Mouse (Mus musculus) hindbrain, embryonic 16.5 days (tissue): ENCODE results near the gene Terb2. TPM values are rescaled to one million over a fixed set of nuclear protein-coding genes. Genes with fewer than 3 reads are reported as not detected.
"Not testable (repeated sequence)": the region's sequence is repeated elsewhere in the genome, so short reads cannot be mapped to it uniquely, and the experiment has no call there.

ENCODE experiments used
- ATAC-seq: fragments of 200-750 bp; cut with Nextera tagmentation; 2 replicates; pipeline ENCODE4 v1.8.0; 2017; ENCODE audit warnings: moderate TSS enrichment, moderate library complexity
- H3K27ac ChIP-seq: fragments of 300-500 bp; sonication (generic); 2 replicates; pipeline ENCODE4 v1.5.1; 2014; ENCODE audit warnings: low read depth, mild to moderate bottlenecking, control low read depth, low read length, moderate library complexity
- H3K27me3 ChIP-seq: fragments of 300-500 bp; sonication (generic); replicated peaks from 2 replicates; pipeline ENCODE4 v1.6.1; 2014; ENCODE audit warnings: low read length; ENCODE audit not compliant: control insufficient read depth, insufficient read depth
- H3K36me3 ChIP-seq: fragments of 300-500 bp; sonication (generic); 2 replicates; pipeline ENCODE4 v1.6.1; 2014; ENCODE audit warnings: mild to moderate bottlenecking, low read length, moderate library complexity, mixed read lengths; ENCODE audit not compliant: control insufficient read depth, insufficient read depth
- H3K4me1 ChIP-seq: fragments of 300-500 bp; sonication (generic); 2 replicates; pipeline ENCODE4 v1.6.1; 2014; ENCODE audit warnings: low read depth, low read length; ENCODE audit not compliant: control insufficient read depth, insufficient read depth
- H3K4me2 ChIP-seq: fragments of 300-500 bp; sonication (generic); 2 replicates; pipeline ENCODE4 v1.6.1; 2014; ENCODE audit warnings: mild to moderate bottlenecking, low read length, control low read depth, moderate library complexity
- H3K4me3 ChIP-seq: fragments of 300-500 bp; sonication (generic); 2 replicates; pipeline ENCODE4 v1.5.1; 2014; ENCODE audit warnings: mild to moderate bottlenecking, low read length, control low read depth, moderate library complexity
- H3K9ac ChIP-seq: fragments of 300-500 bp; sonication (generic); 2 replicates; pipeline ENCODE4 v1.6.1; 2014; ENCODE audit warnings: low read depth, mild to moderate bottlenecking, control low read depth, low read length, moderate library complexity
- H3K9me3 ChIP-seq: fragments of 300-500 bp; sonication (generic); 2 replicates; pipeline ENCODE4 v1.6.1; 2014; ENCODE audit warnings: mild to moderate bottlenecking, low read length, moderate library complexity; ENCODE audit not compliant: control insufficient read depth
- WGBS: fragments of 180-500 bp; shearing (Covaris S2); extraction: QIAGEN DNeasy Blood & Tissue Kit; methylation state at CpG from one replicate; pipeline ENCODE4 v1.1.7; 2014; 5-methylcytosine and 5-hydroxymethylcytosine counted together
- polyA plus RNA-seq: library from polyadenylated mRNA; unstranded; fragments of >200 nt; fragmentation: Nextera tagmentation; extraction: Ambion mirVana; gene quantifications from 2 replicates; pipeline ENCODE4 v1.2.1, GENCODE M21; 2015

Terb2 gene
- polyA plus RNA-seq, 1 experiment from 2014 or later, result not detected

DNA sequence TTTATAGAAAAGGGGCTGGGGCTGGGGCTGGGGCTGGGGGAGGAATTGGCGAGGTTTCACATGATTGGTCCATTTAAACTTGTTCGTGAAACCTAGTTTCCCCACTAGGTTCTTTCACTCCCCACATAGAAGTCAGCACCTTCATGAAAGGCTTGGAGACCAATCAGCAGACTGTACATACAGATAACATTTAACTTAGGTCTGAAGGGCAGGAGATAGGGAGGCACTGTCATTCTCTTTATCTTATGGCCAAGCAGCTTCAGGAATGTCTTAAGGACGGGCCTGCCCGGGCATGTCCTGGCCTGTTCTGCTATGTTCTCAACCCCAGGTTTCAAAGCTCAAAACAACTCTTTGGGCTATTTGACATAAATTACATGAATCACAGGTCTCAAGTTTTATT lies 31.0 kb downstream of the Terb2 start:
- not testable (repeated sequence) for ATAC-seq, H3K4me1 ChIP-seq, H3K27ac ChIP-seq, H3K27me3 ChIP-seq, H3K9ac ChIP-seq, H3K9me3 ChIP-seq, H3K36me3 ChIP-seq, H3K4me3 ChIP-seq, H3K4me2 ChIP-seq
- 94% methylated on average over 4 of the region's 4 CpGs for WGBS

DNA sequence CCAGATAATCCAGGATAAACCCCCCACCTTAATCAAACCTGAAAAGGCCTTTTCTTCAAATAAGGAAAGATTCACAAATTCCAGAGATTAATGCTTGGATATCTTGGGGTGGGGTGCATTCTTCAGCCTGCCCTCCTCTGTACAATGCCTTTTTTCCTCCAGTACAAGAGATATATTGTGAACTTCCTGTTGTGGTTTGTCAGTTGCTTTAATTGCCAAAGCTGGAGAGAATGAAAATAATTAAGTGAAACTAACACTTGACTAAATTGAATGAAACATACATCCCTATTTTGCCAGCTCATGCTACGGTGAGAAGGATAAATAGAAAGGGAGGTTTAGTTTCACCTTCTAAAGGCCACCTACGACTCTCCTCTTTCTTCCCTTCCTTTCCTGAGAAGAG lies 32.2 kb downstream of the Terb2 start:
- Histone ChIP-seq H3K36me3 (no peaks in the 10 kb centered on the region), H3K27me3 (no peaks in the 10 kb centered on the region), H3K9me3 (no peaks in the 10 kb centered on the region), H3K9ac (no peak overlapping the region), H3K4me3 (no peak overlapping the region), H3K27ac (no peak overlapping the region), H3K4me1 (no peaks in the 10 kb centered on the region), H3K4me2 (no peak overlapping the region)
- 76% methylated on average over 2 of the region's 2 CpGs for WGBS
- no peak for ATAC-seq

DNA sequence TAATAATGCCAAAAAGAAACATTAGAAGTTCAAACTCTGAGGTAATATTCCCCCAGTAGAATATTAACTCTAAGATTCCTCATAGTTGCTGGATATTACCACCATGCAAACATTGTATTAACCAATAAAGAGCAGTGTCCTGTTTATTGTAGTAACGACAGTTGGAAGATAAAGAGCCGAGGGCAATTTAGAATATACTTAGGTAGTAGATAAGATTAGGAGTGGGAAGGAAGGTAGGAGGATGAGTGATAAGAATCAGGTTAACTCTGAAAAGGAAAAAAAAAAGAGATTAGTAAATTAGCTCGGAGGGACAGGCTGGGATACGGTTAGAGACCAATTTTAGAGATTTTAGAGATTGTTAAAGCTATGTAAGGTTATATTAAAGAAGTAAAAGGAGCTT lies 35.3 kb downstream of the Terb2 start:
- Histone ChIP-seq H3K4me1 (no peaks in the 10 kb centered on the region), H3K9ac (no peak overlapping the region), H3K9me3 (no peaks in the 10 kb centered on the region), H3K27me3 (no peaks in the 10 kb centered on the region), H3K4me2 (no peak overlapping the region), H3K36me3 (no peaks in the 10 kb centered on the region), H3K27ac (no peak overlapping the region), H3K4me3 (no peak overlapping the region)
- ATAC-seq, result no peak
- 87% methylated on average over 4 of the region's 4 CpGs for WGBS

DNA sequence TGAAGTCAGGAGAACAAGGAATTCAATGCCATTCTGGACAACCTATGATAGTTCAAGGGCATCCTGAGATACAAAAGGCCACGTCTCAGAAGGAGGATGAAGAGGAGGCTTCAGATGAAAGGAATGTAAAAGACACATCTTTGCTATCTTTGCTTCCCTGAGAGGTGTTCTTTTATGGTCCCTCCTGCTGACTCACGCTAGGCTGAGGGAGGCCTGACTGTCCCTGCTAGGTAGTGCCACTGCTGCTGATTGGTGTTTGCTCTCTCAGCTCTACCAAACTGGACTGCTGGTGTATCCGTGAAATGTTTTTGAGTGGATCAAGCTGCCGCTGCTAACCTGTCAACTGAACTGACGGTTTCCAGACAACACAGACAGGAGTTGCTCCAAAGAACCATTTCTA lies 35.7 kb downstream of the Terb2 start:
- WGBS, result 63% methylated on average over 5 of the region's 5 CpGs
- H3K4me2 ChIP-seq, result no peak overlapping the region

DNA sequence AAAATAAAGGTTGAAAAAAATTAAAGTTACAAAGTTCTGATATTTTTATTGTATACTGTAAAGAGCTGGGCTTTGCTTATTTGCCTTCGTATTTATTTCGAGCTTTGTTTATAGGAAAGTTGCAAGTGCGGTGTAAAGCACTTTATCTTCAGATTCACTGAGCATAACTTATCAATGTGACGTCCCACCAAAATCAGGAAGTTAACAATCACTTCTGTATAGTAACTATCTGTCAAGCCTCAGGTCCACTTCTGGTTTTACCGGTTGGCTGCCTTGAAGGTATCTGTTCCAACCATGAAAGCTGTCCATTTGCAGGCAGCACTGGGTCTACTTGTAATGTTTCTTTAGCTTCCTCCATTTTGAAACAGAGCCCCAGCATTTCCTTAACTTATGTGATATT lies 36.2 kb downstream of the Terb2 start:
- H3K4me2 ChIP-seq, result no peak overlapping the region
- H3K9me3 ChIP-seq, result no peaks in the 10 kb centered on the region
- H3K4me1 ChIP-seq, result no peaks in the 10 kb centered on the region
- WGBS, result 94% methylated on average over 5 of the region's 5 CpGs
- H3K9ac ChIP-seq, result no peak overlapping the region
- no peak overlapping the region for H3K4me3 ChIP-seq
- no peaks in the 10 kb centered on the region for H3K27me3 ChIP-seq
- ATAC-seq, result no peak
- no peaks in the 10 kb centered on the region for H3K36me3 ChIP-seq
- no peak overlapping the region for H3K27ac ChIP-seq

More for the DNA sequence above, 35.7 kb downstream of the Terb2 start:
- no peak overlapping the region for H3K27ac ChIP-seq
- no peak for ATAC-seq
- no peaks in the 10 kb centered on the region for H3K27me3 ChIP-seq
- H3K4me3 ChIP-seq, result no peak overlapping the region
- H3K4me1 ChIP-seq, result no peaks in the 10 kb centered on the region
- no peaks in the 10 kb centered on the region for H3K36me3 ChIP-seq
- H3K9me3 ChIP-seq, result no peaks in the 10 kb centered on the region
- no peak overlapping the region for H3K9ac ChIP-seq

DNA sequence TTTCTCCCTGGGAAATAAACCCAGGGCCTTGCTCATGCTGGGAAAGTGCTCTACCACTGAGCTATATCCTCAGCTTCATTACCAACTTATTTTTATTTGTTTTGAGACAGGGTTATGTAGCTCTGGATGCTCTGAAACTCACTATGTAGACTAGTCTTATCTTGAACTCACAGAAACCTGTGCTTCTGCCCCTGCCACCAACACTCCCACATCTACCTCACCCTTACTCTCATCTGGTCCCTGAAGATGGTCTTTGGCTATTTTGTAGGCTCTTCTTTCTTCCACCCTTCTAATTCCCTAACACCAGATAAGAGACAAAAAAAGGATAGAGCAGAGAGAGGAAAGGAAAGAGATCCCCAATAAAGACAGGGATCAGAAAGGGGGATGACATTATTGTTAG lies 37.6 kb downstream of the Terb2 start:
- Histone ChIP-seq H3K9me3 (no peaks in the 10 kb centered on the region), H3K36me3 (no peaks in the 10 kb centered on the region), H3K4me3 (no peak overlapping the region), H3K4me1 (no peaks in the 10 kb centered on the region), H3K27ac (no peak overlapping the region), H3K9ac (no peak overlapping the region), H3K27me3 (no peaks in the 10 kb centered on the region), H3K4me2 (no peak overlapping the region)
- no peak for ATAC-seq

DNA sequence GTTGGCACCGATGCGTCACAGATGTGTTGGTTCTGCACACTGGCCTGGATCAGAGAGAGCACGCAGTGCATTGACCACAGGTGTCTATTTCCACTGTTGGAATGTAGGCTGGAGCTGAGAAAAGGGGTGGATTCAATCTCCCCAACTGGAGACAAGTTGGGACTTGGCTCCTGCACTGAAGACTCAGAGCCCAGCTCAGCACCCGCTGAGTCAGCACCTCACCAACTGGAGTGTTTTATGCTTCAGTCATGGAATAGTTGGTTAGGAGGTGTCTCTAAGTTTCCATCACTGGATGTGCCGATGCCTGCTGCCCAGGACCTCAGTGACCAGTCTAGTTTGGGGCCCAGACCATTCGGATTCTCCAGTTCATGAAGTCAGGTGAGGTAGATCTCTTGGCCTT lies 44.3 kb downstream of the Terb2 start:
- H3K9ac ChIP-seq, result no peak overlapping the region
- WGBS, result 84% methylated on average over 6 of the region's 6 CpGs
- H3K4me1 ChIP-seq, result peaks cover 5% of the 10 kb centered on the region

DNA sequence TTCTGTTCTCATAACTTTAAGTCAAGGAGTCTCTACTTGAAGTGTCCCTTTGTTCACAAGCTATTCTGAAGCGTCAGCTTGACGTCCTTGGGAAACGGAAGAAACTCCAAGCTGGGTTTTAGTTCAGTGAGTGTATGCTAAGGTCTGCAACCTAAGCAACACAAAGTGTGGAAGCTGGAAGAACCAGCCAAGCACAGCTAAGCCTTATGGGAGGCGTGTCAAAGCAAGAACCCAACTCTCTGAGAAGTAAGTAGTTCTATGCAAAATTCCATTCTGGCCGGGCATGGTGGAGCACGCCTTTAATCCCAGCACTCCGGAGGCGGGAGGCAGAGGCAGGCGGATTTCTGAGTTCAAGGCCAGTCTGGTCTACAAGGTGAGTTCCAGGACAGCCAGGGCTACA lies 45.5 kb downstream of the Terb2 start:
- 63% methylated on average over 9 of the region's 9 CpGs for WGBS
- no peak for ATAC-seq
- Histone ChIP-seq H3K27ac (no peak overlapping the region), H3K27me3 (no peaks in the 10 kb centered on the region), H3K4me3 (no peak overlapping the region), H3K9ac (no peak overlapping the region), H3K36me3 (no peaks in the 10 kb centered on the region), H3K4me1 (peaks cover 5% of the 10 kb centered on the region), H3K9me3 (no peaks in the 10 kb centered on the region), H3K4me2 (no peak overlapping the region)

More for the DNA sequence above, 44.3 kb downstream of the Terb2 start:
- H3K4me3 ChIP-seq, result no peak overlapping the region
- ATAC-seq, result no peak
- H3K9me3 ChIP-seq, result no peaks in the 10 kb centered on the region
- H3K27me3 ChIP-seq, result no peaks in the 10 kb centered on the region
- no peak overlapping the region for H3K27ac ChIP-seq
- H3K36me3 ChIP-seq, result no peaks in the 10 kb centered on the region
- H3K4me2 ChIP-seq, result no peak overlapping the region

DNA sequence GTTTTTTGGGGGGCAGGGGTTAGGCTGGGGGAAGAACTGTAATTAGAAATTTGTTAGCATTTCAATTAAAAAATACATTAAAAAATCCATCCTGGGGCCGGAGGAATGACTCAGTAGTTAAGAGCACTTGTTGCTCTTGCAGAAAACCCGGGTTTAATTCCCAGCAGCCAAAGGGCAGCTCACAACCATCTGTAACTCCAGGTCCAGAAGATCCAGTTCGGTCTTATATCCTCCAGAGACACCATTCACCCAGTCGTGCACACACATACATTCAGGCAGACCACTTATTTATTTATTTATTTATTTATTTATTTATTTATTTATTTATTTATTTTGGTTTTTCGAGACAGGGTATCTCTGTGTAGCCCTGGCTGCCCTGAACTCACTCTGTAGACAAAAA lies 47.3 kb downstream of the Terb2 start:
- H3K27me3 ChIP-seq, result no peaks in the 10 kb centered on the region
- WGBS, result 53% methylated on average over 5 of the region's 5 CpGs
- no peaks in the 10 kb centered on the region for H3K9me3 ChIP-seq
- H3K9ac ChIP-seq, result no peak overlapping the region
- H3K4me2 ChIP-seq, result peak overlapping the region; percentile 92; the same call in 1 of the 2 replicates
- ATAC-seq, result 0 out of 2 replicates have a peak, but pooled peaks have one; percentile 1
- no peak overlapping the region for H3K27ac ChIP-seq
- peaks cover 5% of the 10 kb centered on the region for H3K4me1 ChIP-seq
- no peak overlapping the region for H3K4me3 ChIP-seq
- H3K36me3 ChIP-seq, result no peaks in the 10 kb centered on the region
